Mouse (Mus musculus): ENCODE results near the gene Tfb2m.

Tfb2m gene

DNA sequence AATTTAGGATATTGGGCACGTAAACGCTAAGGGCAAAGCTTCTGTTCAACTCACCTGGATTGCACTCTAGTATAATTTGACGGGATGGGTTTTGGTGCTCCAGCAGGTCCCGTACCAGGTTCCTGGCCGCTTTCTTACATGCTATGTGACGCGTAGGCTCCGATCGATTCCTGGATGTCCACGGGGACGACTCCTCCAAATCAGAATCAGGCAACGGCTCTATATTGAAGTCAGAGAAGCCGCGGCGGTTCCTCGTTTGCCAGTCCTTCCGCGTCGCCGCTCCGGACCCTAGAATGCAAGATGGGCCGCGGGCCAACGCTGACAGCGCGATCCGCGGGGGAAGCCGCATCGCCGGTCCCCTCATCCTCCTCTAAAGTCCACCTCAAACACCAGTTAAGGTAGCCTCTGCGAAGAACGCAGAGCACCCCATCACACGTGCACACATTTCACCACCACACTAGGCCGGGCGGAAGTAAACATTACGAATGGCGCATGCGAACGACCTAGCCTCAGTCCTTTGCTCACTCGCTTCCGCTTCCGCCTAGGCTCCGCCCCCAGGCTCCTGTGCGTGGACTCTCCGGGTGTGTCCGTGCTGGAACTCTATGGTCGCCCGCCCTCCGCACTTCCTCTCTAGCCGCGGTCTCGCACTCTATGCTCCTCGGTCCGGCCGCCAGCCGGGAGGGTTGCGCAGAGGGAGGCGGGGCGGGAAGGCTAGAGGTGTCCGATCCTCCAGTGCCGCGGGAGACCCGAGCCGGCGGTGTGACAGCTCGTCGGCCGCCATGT, at the start of gene Tfb2m, which contains the start of gene Cnst:
Gene Tfb2m (minus strand): TSS at position 500 of the 783 bp plus-strand sequence.
Gene Cnst (plus strand): TSS at position 603 of the 783 bp plus-strand sequence.
- DNase-seq = peak; percentile 99

DNA sequence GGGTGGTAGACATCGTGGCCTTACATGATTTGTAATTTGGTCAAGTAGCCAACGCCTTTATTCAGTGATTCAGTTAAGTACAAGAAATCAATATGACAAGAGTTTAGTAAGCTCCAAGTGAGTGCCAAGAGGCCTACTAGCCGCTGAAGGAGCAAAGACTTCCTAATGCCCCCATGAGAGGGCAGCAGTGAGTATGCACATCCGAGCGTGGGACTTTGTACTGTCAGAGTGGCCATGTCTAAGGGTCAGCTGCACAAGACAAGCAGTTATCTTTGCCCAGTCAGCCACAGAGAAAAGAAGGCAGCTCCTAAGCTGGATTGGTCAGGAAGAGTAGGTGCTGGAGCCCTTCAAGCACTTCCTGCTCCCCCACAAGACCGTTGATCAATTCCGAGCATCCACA, 46.9 kb upstream of the Tfb2m start:
- no peak for DNase-seq

DNA sequence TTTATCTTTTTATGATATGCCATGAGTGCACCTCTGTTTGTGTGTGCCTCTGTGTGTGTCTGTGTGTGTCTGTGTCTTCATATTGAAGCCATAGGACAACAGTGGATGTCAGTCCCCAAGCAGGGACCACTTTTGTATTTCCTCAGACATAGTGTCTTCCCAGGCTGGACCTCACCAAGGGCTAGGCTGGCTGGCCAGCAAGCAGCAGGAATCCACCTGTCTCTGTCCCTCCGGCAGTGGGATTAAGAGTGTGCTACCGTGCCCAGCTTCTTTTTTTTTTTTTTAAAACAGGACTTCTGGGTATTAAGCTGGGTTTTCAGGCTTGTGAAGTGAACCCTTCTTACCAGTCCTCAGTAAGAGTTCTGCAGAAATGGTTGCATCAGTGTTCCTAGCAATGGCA, 46.1 kb upstream of the Tfb2m start:
- no peak for DNase-seq

DNA sequence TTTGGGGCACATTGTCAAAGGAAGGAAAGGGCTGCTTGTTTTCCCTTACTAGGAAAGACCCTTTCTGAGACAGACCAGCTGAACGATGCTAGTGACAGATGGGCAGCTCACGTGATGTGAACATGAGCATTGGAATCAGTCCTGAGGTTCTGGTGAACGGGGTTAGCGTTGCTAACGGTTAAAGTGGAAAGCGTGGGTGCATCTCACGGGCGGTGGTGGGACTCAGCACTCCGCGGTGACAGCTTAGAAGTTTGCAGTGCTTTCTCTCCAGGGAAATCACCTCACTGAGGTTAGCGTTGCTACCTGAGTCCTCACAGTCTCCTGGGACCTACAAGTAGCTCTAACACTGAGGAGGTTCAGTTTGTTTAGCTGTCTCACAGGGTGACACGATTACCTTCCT, 45.6 kb upstream of the Tfb2m start:
- no peak for DNase-seq

DNA sequence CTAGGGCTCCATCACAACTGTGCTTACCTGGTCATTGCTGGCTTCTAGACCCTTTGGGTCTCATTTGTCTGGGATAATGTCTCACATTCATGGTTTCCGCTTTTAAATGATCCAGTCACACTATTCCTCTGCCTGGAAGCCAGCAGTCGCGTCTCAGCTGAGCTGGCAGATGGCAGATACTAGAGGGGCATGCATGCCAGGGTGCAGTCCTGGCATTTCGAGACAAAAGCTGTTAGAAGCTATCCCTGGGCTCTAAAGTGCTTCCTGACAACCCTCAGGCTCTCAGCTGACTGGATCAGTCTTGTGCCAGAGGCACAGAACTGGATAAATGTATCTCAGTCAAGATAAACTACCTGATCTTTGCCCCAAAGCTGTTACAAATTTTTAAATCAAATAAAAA, 42.2 kb upstream of the Tfb2m start:
- no peak for DNase-seq

DNA sequence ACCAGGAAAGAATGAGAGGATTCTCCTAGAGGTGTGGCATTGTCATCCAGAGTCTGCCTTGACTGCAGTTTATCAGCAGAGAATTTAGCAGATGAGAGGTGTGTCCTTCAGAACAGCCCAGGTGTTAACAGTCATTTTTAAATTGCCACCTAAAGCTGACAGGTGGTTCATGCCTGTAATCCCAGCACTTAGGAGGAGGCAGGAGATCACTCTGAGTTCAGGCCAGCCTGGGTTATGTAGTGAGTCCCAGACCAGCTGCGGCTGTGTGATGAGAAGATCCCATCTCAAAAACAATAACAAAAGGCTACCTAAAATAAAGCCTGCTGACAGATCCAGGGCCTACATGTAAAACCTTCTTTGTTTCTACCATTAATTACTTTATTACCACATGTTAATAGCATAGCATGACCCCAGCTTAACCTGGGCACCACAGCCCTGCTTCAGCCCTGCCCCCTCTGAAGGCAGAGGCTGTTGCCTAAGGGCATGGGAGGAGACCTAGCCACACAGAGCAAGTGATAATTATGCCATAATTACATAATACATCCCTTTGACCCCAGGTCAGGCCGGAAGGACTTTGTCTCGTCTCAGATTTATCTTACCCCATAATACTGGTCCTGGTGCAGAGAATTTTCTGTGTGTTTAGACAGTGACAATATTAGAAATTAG, 40.5 kb upstream of the Tfb2m start:
- no peak for DNase-seq

DNA sequence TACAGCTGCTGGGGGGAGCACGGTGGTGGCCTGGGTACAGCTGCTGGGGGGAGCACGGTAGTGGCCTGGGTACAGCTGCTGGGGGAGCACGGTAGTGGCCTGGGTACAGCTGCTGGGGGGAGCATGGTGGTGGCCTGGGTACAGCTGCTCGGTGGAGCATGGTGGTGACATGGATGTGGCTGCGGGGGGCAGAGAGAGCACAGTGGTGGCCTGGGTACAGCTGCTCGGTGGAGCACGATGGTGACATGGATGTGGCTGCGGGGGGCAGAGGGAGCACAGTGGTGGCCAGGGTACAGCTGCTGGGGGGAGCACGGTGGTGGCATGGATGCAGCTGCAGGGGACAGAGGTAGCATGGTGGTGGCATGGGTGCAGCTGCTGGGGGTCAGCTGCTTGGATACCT, 39.6 kb upstream of the Tfb2m start:
- DNase-seq = no peak

DNA sequence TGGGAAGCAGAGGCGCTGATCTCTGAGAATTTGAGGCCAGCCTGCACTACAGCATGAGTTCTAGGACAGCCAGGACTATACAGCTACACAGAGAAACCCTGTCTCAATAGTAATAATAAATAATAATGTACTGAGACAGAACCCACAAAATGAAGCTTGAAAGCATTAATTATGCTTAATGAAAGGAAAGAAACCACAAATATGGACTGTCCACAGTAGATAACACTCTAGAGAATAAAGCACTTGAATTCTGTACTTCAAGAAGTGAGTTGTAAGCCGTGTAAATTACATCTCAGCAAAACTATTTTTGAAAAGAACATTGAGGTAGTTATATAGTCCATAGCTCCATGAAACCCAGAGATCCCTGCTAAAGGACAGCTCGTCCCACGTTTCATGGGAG, 38.2 kb upstream of the Tfb2m start:
- DNase-seq = no peak

DNA sequence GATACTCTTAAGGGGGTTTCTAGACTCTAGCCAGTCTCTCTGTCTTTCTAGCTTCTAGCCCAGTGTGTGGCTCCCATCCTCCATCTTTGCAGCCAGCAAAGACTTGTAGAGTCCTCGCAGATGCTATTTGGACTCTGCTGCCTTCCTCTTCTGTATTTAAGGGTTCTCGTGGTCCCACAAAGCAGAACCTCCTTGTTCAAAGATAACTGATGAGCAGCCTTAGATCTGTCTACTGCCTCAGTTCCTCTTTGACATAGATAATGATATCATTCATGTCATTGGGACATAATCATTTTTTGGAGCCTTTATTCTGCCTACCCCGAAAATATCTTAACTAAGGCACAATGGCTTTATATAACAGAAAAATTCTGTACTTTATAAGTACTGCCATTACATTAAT, 37.0 kb upstream of the Tfb2m start:
- no peak for DNase-seq

DNA sequence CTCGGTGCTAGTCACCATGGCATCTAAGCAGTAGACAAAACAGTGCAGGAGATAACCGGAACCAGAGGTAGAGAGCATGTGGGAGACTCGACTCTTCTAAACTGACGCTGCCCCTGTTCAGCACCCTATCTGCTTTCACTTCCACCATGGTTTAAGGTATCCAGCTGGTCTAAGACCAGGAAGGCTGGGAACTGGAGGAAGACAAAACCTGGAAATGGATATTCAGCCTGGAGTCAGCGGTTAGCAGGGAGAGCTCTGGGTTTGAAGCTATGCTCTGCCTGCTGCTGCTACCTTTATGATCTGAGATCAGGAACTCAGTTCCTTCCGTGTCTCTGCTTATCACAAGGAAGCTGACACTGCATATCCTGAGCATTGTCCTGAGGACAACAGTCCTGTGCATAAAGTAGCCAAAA, 36.0 kb upstream of the Tfb2m start:
- DNase-seq = peak in 1 of 2 experiments; percentile 23

DNA sequence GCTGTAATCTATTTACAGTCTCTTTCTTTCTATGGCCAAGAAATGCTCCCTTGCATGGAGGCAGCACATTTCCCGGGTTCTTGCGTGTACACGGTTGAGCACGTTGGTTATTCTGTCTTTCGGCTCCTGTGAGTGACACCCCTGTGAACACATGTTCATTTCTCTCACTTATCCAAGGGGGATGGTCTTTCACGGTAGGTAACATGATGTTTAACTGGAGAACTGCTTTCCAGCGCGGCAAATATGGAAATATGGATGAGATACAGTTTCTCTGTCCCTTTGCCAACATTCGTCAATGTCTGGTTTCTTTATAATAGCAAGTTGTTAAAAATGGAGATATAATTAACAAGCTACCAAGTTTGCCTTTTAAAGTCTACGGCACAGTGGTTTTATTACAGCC, 35.4 kb upstream of the Tfb2m start:
- DNase-seq = no peak

DNA sequence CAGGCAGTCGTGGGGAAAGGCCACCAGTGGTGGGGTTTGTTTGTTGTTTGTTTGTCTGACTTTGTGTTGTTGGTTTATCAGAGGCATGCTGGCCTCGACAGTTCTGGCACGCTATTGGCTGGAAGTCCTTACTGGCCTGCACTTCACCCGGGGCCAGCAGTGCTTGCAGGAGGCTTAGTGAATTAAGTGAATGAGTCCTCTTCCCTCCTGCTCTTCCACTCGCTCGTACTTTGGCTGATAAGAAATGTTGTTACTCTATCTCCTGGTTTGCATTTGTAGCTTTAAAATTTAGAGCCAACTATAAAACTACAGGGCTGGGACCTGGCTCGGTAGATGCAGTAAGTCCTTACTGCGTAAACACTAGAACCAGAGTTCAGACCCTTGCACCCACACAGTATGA, 34.1 kb upstream of the Tfb2m start:
- no peak for DNase-seq

DNA sequence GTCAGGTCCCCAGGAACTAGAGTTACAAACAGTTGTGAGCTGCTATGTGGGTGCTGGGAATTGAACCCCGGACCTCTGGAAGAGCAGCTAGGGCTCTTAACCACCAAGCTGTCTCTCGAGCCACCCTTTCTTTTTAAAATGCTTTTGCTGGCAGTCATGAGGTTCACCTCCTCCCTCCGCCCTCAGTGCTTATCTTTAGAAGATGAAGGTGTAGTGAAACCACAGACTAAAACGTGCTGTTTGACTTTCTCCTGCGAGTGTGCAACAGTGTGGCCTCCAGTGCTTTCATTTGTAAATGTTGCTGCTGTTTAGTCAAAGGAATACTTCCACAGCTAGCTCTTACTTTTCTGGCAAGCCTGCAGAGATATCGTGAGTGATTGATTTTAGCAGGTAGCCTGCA, 32.6 kb upstream of the Tfb2m start:
- no peak for DNase-seq

DNA sequence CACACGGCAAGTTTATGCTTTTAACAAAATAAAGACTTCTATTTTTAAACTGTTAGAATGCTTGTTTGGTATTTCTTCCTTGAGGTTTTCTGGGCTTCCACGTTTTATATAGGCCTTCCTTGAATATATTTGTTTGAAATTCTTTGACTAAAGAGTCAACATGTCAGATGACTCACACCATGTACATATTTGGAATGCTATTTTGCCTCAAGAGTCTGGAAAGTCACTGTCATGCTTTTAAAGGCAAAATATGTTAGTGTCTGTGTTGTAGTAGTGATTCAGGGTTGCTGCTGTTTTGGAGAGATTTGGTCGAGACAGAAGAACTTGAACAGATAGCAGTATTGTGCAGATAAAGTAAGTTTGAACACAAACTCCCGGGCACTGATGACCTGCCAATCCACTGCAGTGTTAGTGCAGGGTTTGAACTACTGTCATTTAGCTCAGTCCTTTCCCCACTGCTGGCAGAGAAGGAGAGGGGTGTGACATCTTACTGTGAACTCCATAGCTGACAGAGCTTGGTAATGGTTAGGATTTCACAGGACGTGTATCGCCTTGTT, 27.7 kb upstream of the Tfb2m start:
- DNase-seq = no peak

DNA sequence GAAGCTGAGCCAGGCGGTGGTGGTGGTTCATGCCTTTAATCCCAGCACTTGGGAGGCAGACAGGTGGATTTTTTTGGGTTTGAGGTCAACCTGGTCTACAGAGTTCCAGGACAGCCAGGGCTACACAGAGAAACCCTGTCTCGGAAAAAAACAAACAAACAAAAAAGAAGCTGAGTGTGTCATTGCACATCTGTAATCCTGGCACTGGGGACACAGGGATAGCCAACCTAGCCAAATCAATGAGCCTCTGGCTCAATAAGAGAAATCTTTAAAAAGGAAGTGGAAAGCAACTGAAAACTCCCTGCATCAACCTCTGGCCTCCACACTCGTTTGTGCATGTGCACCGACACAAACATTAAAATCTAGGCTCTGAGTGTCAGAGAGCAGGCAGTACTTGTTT, 25.6 kb upstream of the Tfb2m start:
- no peak for DNase-seq

DNA sequence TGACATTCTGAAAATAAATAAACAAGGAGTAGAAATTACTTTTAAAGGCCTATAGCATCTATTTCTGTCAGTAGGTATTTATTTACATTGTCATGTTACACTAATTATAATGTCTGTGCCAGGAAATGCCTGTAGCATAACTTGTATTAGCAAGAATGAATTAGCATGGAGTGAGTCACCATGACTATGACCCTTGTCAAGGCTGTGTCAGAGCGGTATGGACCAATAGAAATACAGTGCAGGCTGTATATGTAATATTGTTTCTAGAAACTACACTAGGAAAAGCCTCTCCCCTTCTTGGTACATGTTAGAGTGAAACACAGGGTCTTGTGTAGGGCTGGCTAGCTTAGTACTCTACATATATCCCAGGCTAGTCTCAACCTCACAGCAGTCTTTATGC, 24.4 kb upstream of the Tfb2m start:
- DNase-seq = no peak

DNA sequence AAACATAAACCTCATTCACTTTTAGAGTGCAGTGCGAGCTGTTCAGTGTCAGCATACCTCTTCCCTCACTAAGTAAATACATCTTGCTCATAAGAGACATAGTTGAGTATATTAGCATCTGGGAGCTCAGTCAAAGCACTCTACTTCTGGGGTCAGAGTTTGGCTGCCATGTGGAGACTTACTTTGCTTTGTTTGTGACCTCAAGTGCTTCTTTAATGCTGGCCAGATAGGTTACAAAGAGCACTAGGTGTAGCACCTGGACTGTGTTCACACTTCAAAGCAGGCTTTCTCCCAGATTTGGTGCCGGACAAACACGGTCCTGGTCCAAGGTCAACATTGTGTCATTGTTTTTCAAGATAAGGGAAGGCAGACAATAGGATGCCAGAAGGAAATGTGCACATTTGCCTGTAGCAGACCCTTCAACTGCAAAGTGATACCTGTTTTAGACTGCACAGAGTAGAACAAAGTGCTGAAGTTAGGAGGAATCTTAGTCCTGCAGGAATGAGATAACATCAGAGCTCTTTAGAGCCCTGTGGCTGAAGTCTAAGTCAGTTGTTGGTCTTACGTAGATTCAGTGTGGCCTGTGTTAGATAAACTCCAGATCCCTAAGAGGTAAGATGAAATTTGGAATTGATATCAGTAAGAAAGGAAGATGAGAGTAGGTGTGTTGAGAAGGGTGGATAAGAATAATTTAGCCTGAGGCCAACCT, 22.8 kb upstream of the Tfb2m start:
- peak; percentile 73 to 80 for DNase-seq

DNA sequence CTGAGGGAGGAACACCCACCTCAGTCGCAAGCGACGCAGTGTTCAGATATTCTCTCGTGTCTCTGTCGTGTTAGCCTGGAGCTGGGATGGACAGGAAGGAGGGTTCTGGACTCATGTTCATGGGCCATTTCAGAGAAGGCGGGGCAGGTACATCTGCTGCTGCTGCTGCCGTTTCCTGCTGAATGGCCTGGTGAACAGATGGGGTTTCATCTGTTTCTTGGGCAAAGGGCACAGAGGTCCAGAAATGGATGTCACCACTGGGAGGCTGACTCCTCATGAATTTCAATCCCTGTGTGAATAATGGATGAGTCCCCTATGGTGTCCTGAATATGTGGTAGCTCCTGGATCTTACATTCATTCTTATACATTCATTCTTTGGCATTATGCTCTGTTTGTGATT, 21.5 kb upstream of the Tfb2m start:
- DNase-seq = no peak

DNA sequence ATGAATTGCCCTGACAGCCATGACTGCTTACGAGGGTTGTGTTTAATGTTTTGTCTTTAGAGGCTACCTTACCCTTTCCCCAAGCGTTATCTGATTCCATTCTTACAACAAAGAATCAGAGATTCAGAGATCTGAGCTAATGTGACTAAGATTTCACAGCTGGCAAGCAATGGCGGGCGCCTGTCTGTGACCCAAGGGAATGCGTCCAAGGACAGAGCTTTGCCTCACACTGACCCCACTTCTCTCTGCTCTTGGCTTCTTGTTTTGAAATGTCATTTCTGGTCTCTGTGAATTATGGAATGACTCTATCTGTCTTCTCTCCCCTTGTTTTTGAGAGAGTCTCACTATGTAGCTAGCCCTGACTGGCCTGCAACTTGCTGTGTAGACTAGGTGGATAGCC, 17.9 kb upstream of the Tfb2m start:
- DNase-seq = peak in 1 of 2 experiments; percentile 51

DNA sequence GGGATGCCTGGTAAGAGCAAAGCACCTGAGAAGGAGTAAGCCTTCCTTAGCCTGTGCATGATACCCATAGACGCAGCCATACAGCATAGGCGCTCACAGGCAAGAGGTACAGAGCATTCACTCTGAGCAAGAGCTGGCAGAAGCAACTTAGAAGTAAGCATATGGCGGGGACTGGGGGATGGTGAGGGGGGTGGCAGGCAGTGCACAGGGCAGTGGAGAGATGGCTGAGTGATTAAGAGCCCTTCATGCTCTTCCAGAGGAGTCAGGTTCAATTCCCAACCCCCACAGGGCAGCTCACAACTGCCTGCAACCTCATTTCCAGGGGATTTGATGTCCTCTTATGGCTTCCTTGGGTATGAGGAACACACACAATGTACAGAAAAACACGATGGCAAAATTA, 17.1 kb upstream of the Tfb2m start:
- DNase-seq = no peak

DNA sequence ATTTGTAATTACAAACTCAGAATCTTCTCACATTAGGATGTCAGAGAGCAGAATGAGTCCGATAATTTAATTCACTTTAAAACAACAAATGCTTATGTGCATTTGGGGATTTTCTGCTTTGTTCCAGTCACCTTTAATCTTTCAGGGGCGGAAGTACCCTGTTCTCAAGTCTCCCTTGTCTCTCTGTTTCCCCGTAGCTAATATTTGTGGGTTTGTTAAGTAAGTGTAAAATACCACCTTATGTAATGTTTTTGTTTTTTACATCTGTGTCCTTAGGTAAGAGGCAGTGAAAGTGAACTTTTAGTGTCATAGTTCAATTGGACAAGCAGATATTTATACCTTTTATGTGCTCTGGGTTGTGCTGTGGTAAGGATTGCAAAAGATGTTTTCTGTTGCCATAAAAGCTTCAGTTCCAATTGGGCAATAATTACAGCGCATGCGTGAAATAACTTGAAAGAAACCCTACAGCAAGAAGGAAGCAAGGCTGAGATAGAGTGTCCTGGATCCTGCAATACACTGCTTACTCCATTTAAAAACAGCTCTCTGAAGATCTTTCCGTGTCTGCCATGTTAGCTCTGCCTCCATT, 14.9 kb upstream of the Tfb2m start:
- DNase-seq = peak in 1 of 2 experiments; percentile 44

DNA sequence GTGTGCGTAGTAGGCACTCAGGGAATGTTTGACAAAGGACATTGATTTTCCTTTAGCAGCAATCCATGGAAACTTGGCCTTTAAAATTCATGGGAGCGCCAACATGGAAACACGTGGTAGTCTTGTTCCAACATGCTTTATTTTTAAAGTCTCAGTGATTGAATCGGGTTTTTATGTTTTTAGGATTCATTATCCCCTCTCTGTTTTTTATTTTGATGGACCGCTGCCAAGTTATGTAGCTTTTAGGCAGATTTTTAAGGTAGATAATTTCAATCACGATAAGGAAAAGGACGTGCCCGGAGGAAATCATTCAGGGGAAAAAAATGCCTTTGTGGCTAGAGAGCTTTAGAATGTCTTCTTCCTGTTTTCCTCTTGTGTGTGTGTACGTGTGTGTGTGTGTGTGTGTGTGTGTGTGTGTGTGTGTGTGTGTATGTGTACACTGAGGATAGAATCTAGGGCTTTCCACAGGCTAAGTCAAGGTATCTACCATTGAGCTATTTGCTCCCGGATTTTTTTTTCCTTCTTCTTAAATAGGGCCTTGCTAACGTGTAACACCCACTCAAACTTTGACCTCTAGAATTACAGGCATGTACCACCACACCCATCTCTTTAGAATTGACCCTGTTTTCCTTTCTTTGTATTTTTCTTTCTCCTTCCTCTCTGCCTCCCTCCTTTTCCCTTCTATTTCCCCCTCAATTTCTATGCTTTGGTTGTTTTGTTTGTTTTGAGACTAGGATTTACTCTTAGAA, 13.6 kb upstream of the Tfb2m start:
- no peak for DNase-seq
